ENCODE assay signal across 8 mouse cellular contexts in the genomic region with DNA sequence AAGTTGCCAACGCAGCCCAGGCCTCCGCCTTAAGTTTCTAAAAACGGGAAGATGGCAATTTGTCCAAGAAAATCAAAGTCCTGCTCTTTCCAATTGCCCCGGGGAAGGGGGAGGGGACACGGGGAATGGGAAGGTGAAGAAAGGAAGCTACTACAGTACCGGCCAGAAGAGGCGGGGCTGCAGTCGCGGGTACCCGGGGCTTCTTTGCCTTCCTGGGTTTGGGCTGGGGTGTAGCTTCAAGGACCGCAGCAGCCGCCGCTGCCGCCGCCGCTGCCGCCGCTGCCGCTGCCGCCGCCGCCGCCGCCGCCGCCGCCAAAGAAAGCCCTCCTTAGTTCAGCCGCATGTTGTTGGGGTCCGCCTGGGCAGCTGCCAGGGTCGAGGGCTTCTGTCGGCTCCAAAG. TPM values are rescaled to one million over a fixed set of nuclear protein-coding genes. Genes with fewer than 3 reads are reported as not detected.
A peak's percentile ranks its signal among the peaks of the same experiment; 100 is the strongest.
DNase-seq lines count a peak whose midpoint lies in the region; ATAC-seq and TF ChIP-seq lines count a peak whose summit lies in the region.
"Had no signal": no experiment of that assay in that cellular context is flagged by ENCODE, and none has a peak within 500 bp of the region (broad histone marks: within the 10 kb centered on the region; RNA-seq: fewer than 3 reads in every experiment).

No protein-coding gene starts in this region.

- peak; percentile 31 to 42 for DNase-seq in right cerebral cortex, postnatal 10 days (ENCODE audit: low spot score in 2 of 2)
- DNase-seq in right cerebral cortex, adult 18-20 months, result no peak
- DNase-seq in heart, postnatal 10 days, result peak; percentile 17 to 18
- DNase-seq in liver, embryonic 14.5 days (ENCODE audit: low read depth in 3 of 3, low spot score in 3 of 3), result no peak
- DNase-seq in urinary bladder, postnatal 36 days (ENCODE audit: low spot score in 2 of 2), result no peak
- DNase-seq in frontal cortex, postnatal 25 days (ENCODE audit: low spot score in 2 of 2), result no peak

- H3K4me2 ChIP-seq in embryonic facial prominence, embryonic 12.5 days (replicated peaks), result peak overlapping the region; percentile 65
- H3K4me2 ChIP-seq in liver, embryonic 14.5 days (ENCODE audit: low read depth), result peak overlapping the region; percentile 48

- 14% methylated on average over 18 of the region's 31 CpGs for WGBS in embryonic facial prominence, embryonic 12.5 days
- 12% methylated on average over 19 of the region's 31 CpGs for WGBS in liver, embryonic 14.5 days (ENCODE audit: insufficient replicate concordance)

- TF ChIP-seq CTCF in liver, embryonic 14.5 days (IDR thresholded peaks at IDR 0.05; ENCODE audit: low read depth), result no peak

- intact Hi-C loops in heart, postnatal 10 days (cut with DNase I), result loop anchor here (5.0 to 10.0 kb wide), 3 partner anchors 86 to 1183 kb away; no protein-coding TSS in a partner anchor

- peak overlapping the region; percentile 46; the same call in 1 of the 2 replicates for H3K27ac ChIP-seq in embryonic facial prominence, embryonic 12.5 days
- no peak overlapping the region for H3K27ac ChIP-seq in liver, embryonic 14.5 days

- H3K27me3 ChIP-seq in embryonic facial prominence, embryonic 12.5 days, result peaks cover 15% of the 10 kb centered on the region; the same call in 1 of the 2 replicates
- H3K27me3 ChIP-seq in liver, embryonic 14.5 days (ENCODE audit: control insufficient read depth, insufficient read depth, low read length), result peaks cover 56% of the 10 kb centered on the region

- H3K36me3 ChIP-seq in embryonic facial prominence, embryonic 12.5 days, result no peaks in the 10 kb centered on the region
- H3K36me3 ChIP-seq in liver, embryonic 14.5 days (replicated peaks; ENCODE audit: control insufficient read depth, insufficient read depth, low read depth), result no peaks in the 10 kb centered on the region

- peak overlapping the region; percentile 49 for H3K4me3 ChIP-seq in embryonic facial prominence, embryonic 12.5 days
- peak overlapping the region in 1 of 2 experiments; percentile 26; a peak in 3 of 4 replicates for H3K4me3 ChIP-seq in liver, embryonic 14.5 days (ENCODE audit: insufficient read depth in 1 of 2, low read depth in 2 of 2, low read length in 2 of 2)

- H3K9ac ChIP-seq in embryonic facial prominence, embryonic 12.5 days, result peak overlapping the region; percentile 52; the same call in 1 of the 2 replicates
- no peak overlapping the region for H3K9ac ChIP-seq in liver, embryonic 14.5 days (replicated peaks)

- TF ChIP-seq EP300 in liver, embryonic 14.5 days (IDR thresholded peaks at IDR 0.05; ENCODE audit: low read depth), result no peak

- H3K4me1 ChIP-seq in embryonic facial prominence, embryonic 12.5 days, result no peaks in the 10 kb centered on the region
- no peaks in the 10 kb centered on the region for H3K4me1 ChIP-seq in liver, embryonic 14.5 days (replicated peaks; ENCODE audit: control insufficient read depth in 2 of 2, insufficient read depth in 2 of 2, low read length in 1 of 2)

- H3K9me3 ChIP-seq in embryonic facial prominence, embryonic 12.5 days, result no peaks in the 10 kb centered on the region
- no peaks in the 10 kb centered on the region for H3K9me3 ChIP-seq in liver, embryonic 14.5 days (ENCODE audit: control insufficient read depth, low read length)

- ATAC-seq in embryonic facial prominence, embryonic 12.5 days (ENCODE audit: insufficient number of reproducible peaks, insufficient read depth, low FRiP score, low TSS enrichment), result no peak
- no peak for ATAC-seq in liver, embryonic 14.5 days (ENCODE audit: insufficient read depth)

RNA-seq across cellular contexts. Expression of a gene that starts 0.6 kb away (rescaled TPM):
- 8.4 and 9.2 TPM in 2 replicates for polyA plus RNA-seq in embryonic facial prominence, embryonic 12.5 days (2016; fragmentation: Nextera tagmentation; extraction: Ambion mirVana)
- 10 to 100 TPM; 18.9 to 20.0 TPM for total RNA-seq in heart, postnatal 10 days (2021)
- 0.04 and 0.06 TPM in 2 replicates for polyA plus RNA-seq in liver, embryonic 14.5 days (2012; rRNA removed)
- polyA plus RNA-seq in liver, embryonic 14.5 days (2014; fragmentation: Nextera tagmentation; extraction: Ambion mirVana), result 0.05 and 0.10 TPM in 2 replicates
- polyA plus RNA-seq: erythroblast, embryonic 14.5 days had no signal

Comparison
In these comparisons a context has a peak if more than half of its experiments do, and no peak if none do; other contexts are left out.
1. DNase-seq: peak in right cerebral cortex, postnatal 10 days (2 of 2) and heart, postnatal 10 days (2 of 2); none in right cerebral cortex, adult 18-20 months (single experiment), liver, embryonic 14.5 days (0 of 3), urinary bladder, postnatal 36 days (0 of 2) and frontal cortex, postnatal 25 days (0 of 2).